Mouse (Mus musculus): Measurements from ENCODE around the gene Glrx. TPM values are rescaled to one million over a fixed set of nuclear protein-coding genes. Genes with fewer than 3 reads are reported as not detected.
"Not testable (repeated sequence)": the region's sequence is repeated elsewhere in the genome, so short reads cannot be mapped to it uniquely, and the experiment has no call there.

Gene Glrx
- polyA plus RNA-seq, 1 experiment from 2014 or later: 55.2 TPM

DNA sequence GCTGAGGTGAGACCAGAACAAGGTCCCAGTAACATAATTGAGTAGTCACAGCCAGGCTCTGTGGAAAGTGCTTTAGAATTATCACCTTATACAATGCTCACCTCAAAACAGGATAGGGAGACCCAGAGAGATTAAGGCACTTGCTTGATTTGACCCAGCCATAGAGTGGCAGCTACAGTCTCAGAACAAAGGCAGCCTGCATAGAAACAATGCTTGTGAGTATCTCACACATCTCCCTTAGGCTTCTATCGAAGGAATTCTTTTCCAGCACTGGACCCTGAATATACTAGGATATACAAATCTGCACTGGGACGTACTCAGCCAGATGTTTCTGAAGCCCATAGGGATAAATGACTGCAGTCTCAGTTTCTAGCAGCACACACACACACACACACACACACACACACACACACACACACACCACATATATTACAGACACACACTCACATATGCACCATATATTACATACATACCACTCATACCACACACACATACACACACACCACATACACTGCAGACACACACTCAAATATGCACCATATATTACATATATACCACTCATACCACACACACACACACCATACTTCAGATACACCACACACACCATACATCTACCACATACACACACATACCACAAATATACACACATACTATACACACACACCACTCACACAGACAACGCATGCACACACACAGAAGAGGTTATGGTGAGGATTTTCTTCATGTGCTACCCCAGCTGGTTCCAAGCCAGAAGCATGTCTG is 20.5 kb upstream of the Glrx start:
- Histone ChIP-seq H3K9ac (no peak overlapping the region), H3K4me1 (replicated peaks) (no peaks in the 10 kb centered on the region), H3K27ac (replicated peaks) (no peak overlapping the region), H3K36me3 (no peaks in the 10 kb centered on the region), H3K4me3 (no peak overlapping the region), H3K9me3 (no peaks in the 10 kb centered on the region), H3K4me2 (no peak overlapping the region), H3K27me3 (no peaks in the 10 kb centered on the region)
- ATAC-seq (ENCODE audit: low read depth): no peak
- 77% methylated on average over 3 of the region's 3 CpGs for WGBS

- no peak for ATAC-seq (ENCODE audit: low read depth)
- no peak overlapping the region for H3K9ac ChIP-seq
- no peaks in the 10 kb centered on the region for H3K36me3 ChIP-seq
- H3K4me2 ChIP-seq: no peak overlapping the region
- no peaks in the 10 kb centered on the region for H3K27me3 ChIP-seq
- no peak overlapping the region for H3K4me3 ChIP-seq
- H3K9me3 ChIP-seq: no peaks in the 10 kb centered on the region
- no peaks in the 10 kb centered on the region for H3K4me1 ChIP-seq (replicated peaks)
- H3K27ac ChIP-seq (replicated peaks): no peak overlapping the region
Observed at GRCm38 (mm10) chr13:75819898-75820297, 19.8 kb upstream of the Glrx start.

DNA sequence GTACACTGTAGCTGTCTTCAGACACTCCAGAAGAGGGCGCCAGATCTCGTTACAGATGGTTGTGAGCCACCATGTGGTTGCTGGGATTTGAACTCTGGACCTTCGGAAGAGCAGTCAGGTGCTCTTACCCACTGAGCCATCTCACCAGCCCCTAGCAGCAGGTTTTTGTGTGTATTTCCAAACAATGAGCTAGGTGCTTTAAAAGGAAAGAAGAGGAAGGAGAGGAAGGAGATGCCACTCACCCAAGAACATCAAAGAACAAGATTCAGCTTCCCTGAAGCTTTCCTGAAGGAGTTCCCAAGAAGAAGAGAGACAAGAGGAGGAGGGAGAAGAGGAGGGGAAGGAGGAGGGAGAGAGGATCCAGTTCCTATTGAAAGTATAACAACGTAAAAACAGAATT is 17.3 kb upstream of the Glrx start:
- not testable (repeated sequence) for H3K4me1 ChIP-seq (replicated peaks); H3K9me3 ChIP-seq; H3K36me3 ChIP-seq; H3K4me3 ChIP-seq; H3K9ac ChIP-seq; H3K27ac ChIP-seq (replicated peaks); H3K4me2 ChIP-seq; H3K27me3 ChIP-seq; ATAC-seq (ENCODE audit: low read depth)
- WGBS: 87% methylated on average over 4 of the region's 4 CpGs

DNA sequence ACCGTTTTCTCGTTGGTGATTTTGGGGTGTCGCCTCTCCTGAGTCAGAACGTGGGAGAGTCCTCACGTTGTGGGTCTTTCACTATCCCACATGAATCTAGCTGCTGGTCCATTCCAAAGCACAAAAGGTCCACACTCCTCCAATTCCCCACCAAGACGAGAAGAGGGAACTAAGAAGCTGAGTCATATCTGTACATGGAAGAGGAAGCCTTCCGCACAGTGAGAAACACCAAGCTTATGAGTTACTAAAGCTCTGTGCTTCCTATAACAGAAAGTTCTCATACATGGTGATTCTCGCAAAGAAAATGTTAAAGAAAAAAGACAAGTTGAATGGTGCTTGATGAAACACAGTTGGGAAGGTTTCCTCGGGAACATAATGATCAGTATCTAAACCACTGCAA is 16.5 kb upstream of the Glrx start:
- Histone ChIP-seq H3K27me3 (no peaks in the 10 kb centered on the region), H3K9ac (no peak overlapping the region), H3K9me3 (no peaks in the 10 kb centered on the region), H3K27ac (replicated peaks) (no peak overlapping the region), H3K4me2 (no peak overlapping the region), H3K36me3 (no peaks in the 10 kb centered on the region), H3K4me1 (replicated peaks) (no peaks in the 10 kb centered on the region), H3K4me3 (no peak overlapping the region)
- 91% methylated on average over 9 of the region's 9 CpGs for whole genome bisulfite sequencing
- no peak for ATAC-seq (ENCODE audit: low read depth)

DNA sequence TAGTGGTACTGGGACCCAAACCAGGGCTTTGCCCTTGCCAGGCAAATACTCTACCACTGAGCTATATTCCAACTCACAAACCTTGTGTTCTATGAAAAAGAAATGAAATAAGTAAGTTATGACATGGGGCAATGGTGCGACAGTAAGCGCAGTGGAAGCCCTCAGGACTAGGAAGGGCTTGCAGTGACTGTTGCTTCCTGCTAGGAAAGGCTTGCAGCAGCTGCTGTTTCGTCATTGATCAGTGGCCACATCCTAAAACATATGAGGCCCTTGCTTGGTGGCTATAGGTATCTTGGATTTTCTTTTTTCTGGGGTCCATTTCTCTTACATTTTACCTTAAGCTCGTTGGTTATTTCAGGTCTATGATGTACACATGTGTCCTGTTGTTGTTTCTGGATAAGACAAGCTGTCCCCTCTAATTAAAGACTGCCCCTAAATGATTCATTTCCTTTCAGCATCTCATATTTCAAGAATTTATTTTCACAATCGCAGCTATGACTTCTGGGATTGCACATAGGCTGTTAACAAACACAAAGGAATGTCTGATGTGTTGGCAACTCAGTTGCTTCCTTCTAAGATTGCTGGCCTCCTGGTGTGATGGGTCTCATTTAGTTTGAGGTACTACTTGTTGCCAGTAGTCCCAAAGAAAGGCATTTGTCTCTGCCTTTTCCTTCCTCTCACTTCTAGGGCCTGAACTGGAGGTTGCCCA is 14.9 kb upstream of the Glrx start:
- Histone ChIP-seq H3K4me2 (no peak overlapping the region), H3K4me1 (replicated peaks) (no peaks in the 10 kb centered on the region), H3K9me3 (no peaks in the 10 kb centered on the region), H3K36me3 (no peaks in the 10 kb centered on the region), H3K9ac (no peak overlapping the region), H3K4me3 (no peak overlapping the region), H3K27me3 (no peaks in the 10 kb centered on the region), H3K27ac (replicated peaks) (no peak overlapping the region)
- ATAC-seq (ENCODE audit: low read depth): no peak
- WGBS: 84% methylated on average over 5 of the region's 5 CpGs

GRCm38 (mm10) chr13:75825388-75825787 is 14.3 kb upstream of the Glrx start:
- H3K9ac ChIP-seq: no peak overlapping the region
- no peaks in the 10 kb centered on the region for H3K36me3 ChIP-seq
- ATAC-seq (ENCODE audit: low read depth): no peak
- no peak overlapping the region for H3K4me3 ChIP-seq
- no peaks in the 10 kb centered on the region for H3K9me3 ChIP-seq
- H3K4me2 ChIP-seq: no peak overlapping the region
- H3K4me1 ChIP-seq (replicated peaks): no peaks in the 10 kb centered on the region
- no peaks in the 10 kb centered on the region for H3K27me3 ChIP-seq
- 95% methylated on average over 1 of the region's 1 CpGs for WGBS
- H3K27ac ChIP-seq (replicated peaks): no peak overlapping the region

DNA sequence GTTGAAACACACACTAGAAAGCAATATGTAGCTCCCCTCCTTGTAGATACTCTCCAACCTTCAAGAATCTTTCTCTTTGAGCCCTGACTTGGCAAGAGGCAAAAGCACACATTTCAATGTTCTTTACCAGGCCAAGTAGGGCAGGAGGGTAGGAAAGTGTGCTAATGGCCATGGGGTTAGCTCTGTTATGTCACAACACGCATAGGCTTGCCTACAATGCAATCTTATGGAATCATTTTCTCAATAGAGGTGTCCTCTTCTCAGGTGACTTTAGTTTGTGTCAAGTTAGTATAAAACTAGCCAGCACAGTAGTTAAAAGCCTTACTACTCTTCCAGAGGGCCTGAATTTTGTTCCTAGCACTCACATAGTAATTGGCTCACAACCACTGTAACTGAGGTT is 9.0 kb upstream of the Glrx start:
- Histone ChIP-seq H3K4me1 (replicated peaks) (no peaks in the 10 kb centered on the region), H3K4me2 (no peak overlapping the region), H3K4me3 (no peak overlapping the region), H3K36me3 (no peaks in the 10 kb centered on the region), H3K27me3 (no peaks in the 10 kb centered on the region), H3K9me3 (no peaks in the 10 kb centered on the region), H3K27ac (replicated peaks) (no peak overlapping the region), H3K9ac (no peak overlapping the region)
- ATAC-seq (ENCODE audit: low read depth): no peak
- WGBS: 97% methylated on average over 1 of the region's 1 CpGs

- Histone ChIP-seq H3K4me2 (no peak overlapping the region), H3K27ac (replicated peaks) (no peak overlapping the region), H3K27me3 (no peaks in the 10 kb centered on the region), H3K4me1 (replicated peaks) (no peaks in the 10 kb centered on the region), H3K4me3 (no peak overlapping the region), H3K9me3 (no peaks in the 10 kb centered on the region), H3K36me3 (no peaks in the 10 kb centered on the region), H3K9ac (no peak overlapping the region)
- ATAC-seq (ENCODE audit: low read depth): no peak
- 77% methylated on average over 6 of the region's 6 CpGs for WGBS
Observed at GRCm38 (mm10) chr13:75831710-75832109, 8.0 kb upstream of the Glrx start.

- no peak overlapping the region for H3K4me2 ChIP-seq
- H3K4me3 ChIP-seq: no peak overlapping the region
- no peaks in the 10 kb centered on the region for H3K36me3 ChIP-seq
- no peaks in the 10 kb centered on the region for H3K9me3 ChIP-seq
- ATAC-seq (ENCODE audit: low read depth): no peak
- no peak overlapping the region for H3K9ac ChIP-seq
- H3K27me3 ChIP-seq: no peaks in the 10 kb centered on the region
- no peak overlapping the region for H3K27ac ChIP-seq (replicated peaks)
- H3K4me1 ChIP-seq (replicated peaks): no peaks in the 10 kb centered on the region
Observed at GRCm38 (mm10) chr13:75832697-75833096, 7.0 kb upstream of the Glrx start.

GRCm38 (mm10) chr13:75833499-75833898 is 6.2 kb upstream of the Glrx start:
- ATAC-seq (ENCODE audit: low read depth): no peak
- no peak overlapping the region for H3K4me2 ChIP-seq

DNA sequence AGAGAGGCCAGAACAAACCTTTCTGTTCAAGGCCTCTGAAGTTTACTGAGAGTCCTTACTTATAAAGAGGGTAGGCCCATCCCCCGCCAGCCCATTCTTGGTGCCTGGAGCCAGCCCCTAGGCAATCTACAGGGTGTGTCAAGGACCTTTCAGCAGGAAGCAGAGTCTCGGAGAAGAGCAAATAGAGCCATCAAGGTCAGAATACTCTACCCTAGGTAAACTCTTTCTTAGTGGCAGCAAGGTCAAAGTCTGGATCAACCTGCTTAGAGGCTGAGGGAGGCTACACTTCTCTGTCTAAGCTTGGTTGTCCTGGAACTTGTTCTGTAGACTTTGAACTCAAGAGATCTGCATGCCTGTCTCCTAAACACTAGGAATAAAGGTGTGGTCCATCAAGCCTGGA is 4.2 kb upstream of the Glrx start:
- H3K9ac ChIP-seq: no peak overlapping the region
- H3K4me1 ChIP-seq (replicated peaks): peaks cover 13% of the 10 kb centered on the region
- ATAC-seq (ENCODE audit: low read depth): no peak
- H3K36me3 ChIP-seq: no peaks in the 10 kb centered on the region
- no peak overlapping the region for H3K27ac ChIP-seq (replicated peaks)
- H3K4me3 ChIP-seq: no peak overlapping the region
- H3K9me3 ChIP-seq: no peaks in the 10 kb centered on the region
- H3K4me2 ChIP-seq: no peak overlapping the region
- WGBS: 75% methylated on average over 2 of the region's 2 CpGs
- no peaks in the 10 kb centered on the region for H3K27me3 ChIP-seq

More at GRCm38 (mm10) chr13:75833499-75833898, 6.2 kb upstream of the Glrx start:
- Histone ChIP-seq H3K27ac (replicated peaks) (no peak overlapping the region), H3K36me3 (no peaks in the 10 kb centered on the region), H3K27me3 (no peaks in the 10 kb centered on the region), H3K4me3 (no peak overlapping the region), H3K4me1 (replicated peaks) (no peaks in the 10 kb centered on the region), H3K9ac (no peak overlapping the region), H3K9me3 (no peaks in the 10 kb centered on the region)

DNA sequence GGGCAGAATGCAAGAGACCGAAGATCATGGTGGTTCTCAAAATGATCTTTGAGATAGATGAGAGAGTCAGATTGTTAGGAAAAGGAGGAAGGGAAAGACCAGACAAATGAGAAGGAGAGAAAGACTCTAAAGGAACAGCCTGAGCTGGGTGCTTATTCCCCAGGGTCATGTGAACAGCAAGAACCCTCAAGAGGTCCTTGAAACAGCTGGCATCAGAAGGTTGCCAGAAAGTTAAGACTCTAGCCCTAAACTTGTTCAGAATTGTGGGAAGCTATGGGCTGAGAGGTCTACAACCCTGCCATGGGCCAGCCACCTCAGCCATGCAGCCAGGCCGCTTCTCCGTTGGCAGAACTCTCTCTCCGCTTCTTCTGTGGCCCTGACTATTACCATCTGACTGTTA is 1.2 kb upstream of the Glrx start:
- no peak overlapping the region for H3K4me2 ChIP-seq
- H3K9ac ChIP-seq: no peak overlapping the region
- H3K9me3 ChIP-seq: no peaks in the 10 kb centered on the region
- no peak overlapping the region for H3K4me3 ChIP-seq
- H3K36me3 ChIP-seq: no peaks in the 10 kb centered on the region
- H3K4me1 ChIP-seq (replicated peaks): peaks cover 36% of the 10 kb centered on the region
- no peak for ATAC-seq (ENCODE audit: low read depth)
- H3K27ac ChIP-seq (replicated peaks): no peak overlapping the region
- H3K27me3 ChIP-seq: no peaks in the 10 kb centered on the region
- WGBS: 94% methylated on average over 4 of the region's 4 CpGs
